Comparison of ENCODE assay signal across 9 mouse cellular contexts in the genomic region with DNA sequence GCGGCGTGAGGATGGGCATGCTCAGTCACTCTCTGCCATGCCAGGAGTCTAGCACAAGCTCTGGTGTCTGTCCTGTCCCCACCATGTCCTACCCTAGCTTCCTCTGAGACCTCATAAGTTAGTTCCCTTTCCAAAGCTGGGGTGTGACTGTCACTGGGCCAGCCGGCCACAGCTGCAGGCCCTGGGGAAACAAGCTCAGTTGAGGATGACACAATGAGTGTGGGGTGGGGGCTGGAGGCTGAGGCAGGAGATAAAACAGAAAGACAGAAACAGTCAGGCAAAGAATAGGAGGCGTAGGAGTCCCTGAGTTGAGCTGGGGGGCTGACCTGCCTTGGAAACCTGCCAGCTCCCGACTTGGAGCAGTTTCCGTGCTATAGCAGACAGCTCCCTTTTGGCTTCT.
DNase-seq lines count a peak whose midpoint lies in the region; ATAC-seq lines count a peak whose summit lies in the region.
"Had no signal": no experiment of that assay in that cellular context is flagged by ENCODE, and none has a peak within 500 bp of the region (broad histone marks: within the 10 kb centered on the region; RNA-seq: fewer than 3 reads in every experiment).

No protein-coding gene starts in this region.

- H3K9ac ChIP-seq in hindbrain, embryonic 14.5 days: no peak overlapping the region
- H3K9ac ChIP-seq: embryonic facial prominence, embryonic 12.5 days had no signal

- H3K27me3 ChIP-seq in hindbrain, embryonic 14.5 days (ENCODE audit: control insufficient read depth, insufficient read depth, low read length): no peaks in the 10 kb centered on the region
- H3K27me3 ChIP-seq: embryonic facial prominence, embryonic 12.5 days had no signal

- ATAC-seq in hindbrain, embryonic 14.5 days (ENCODE audit: low FRiP score): no peak

- H3K4me1 ChIP-seq in hindbrain, embryonic 14.5 days (replicated peaks; ENCODE audit: control insufficient read depth, insufficient read depth, low read length): no peaks in the 10 kb centered on the region
- H3K4me1 ChIP-seq: embryonic facial prominence, embryonic 12.5 days had no signal

- 60% methylated on average over 6 of the region's 6 CpGs for WGBS in hindbrain, embryonic 14.5 days

- no peaks in the 10 kb centered on the region for H3K36me3 ChIP-seq in hindbrain, embryonic 14.5 days (replicated peaks; ENCODE audit: control insufficient read depth, insufficient read depth)
- H3K36me3 ChIP-seq: embryonic facial prominence, embryonic 12.5 days had no signal

- intact Hi-C loops in heart, postnatal 14 days (cut with DNase I): no loop called here

- DNase-seq in kidney, postnatal 14 days: peak; percentile 9
- DNase-seq in kidney, adult 11 months: no peak
- peak; percentile 15 to 33 for DNase-seq in frontal cortex, postnatal 14 days (ENCODE audit: low spot score in 2 of 2)
- DNase-seq in heart, postnatal 14 days: peak; percentile 57 to 62
- peak; percentile 56 for DNase-seq in lung, postnatal 36 days
- no peak for DNase-seq in embryo, embryonic 11 days
- no peak for DNase-seq in c-Kit-positive CD71-positive TER-119-positive erythroid progenitor cells, embryonic 14.5 days (ENCODE audit: low spot score)
- DNase-seq in hindbrain, embryonic 14.5 days (ENCODE audit: low spot score): no peak

- H3K4me2 ChIP-seq in hindbrain, embryonic 14.5 days (replicated peaks): no peak overlapping the region
- H3K4me2 ChIP-seq: embryonic facial prominence, embryonic 12.5 days had no signal

- no peaks in the 10 kb centered on the region for H3K9me3 ChIP-seq in hindbrain, embryonic 14.5 days (ENCODE audit: control insufficient read depth, low read length)
- H3K9me3 ChIP-seq: embryonic facial prominence, embryonic 12.5 days had no signal

- no peak overlapping the region for H3K27ac ChIP-seq in hindbrain, embryonic 14.5 days
- H3K27ac ChIP-seq: embryonic facial prominence, embryonic 12.5 days had no signal

- H3K4me3 ChIP-seq in hindbrain, embryonic 14.5 days (replicated peaks; ENCODE audit: low read length): no peak overlapping the region
- H3K4me3 ChIP-seq: embryonic facial prominence, embryonic 12.5 days had no signal

Comparison
In these comparisons a context has a peak if more than half of its experiments do, and no peak if none do; other contexts are left out.
1. DNase-seq: peak in kidney, postnatal 14 days (single experiment), frontal cortex, postnatal 14 days (2 of 2), heart, postnatal 14 days (2 of 2) and lung, postnatal 36 days (single experiment); none in kidney, adult 11 months (single experiment), embryo, embryonic 11 days (single experiment), c-Kit-positive CD71-positive TER-119-positive erythroid progenitor cells, embryonic 14.5 days (single experiment) and hindbrain, embryonic 14.5 days (single experiment).